Mouse (Mus musculus): ENCODE data around the gene Tnn.

DNA sequence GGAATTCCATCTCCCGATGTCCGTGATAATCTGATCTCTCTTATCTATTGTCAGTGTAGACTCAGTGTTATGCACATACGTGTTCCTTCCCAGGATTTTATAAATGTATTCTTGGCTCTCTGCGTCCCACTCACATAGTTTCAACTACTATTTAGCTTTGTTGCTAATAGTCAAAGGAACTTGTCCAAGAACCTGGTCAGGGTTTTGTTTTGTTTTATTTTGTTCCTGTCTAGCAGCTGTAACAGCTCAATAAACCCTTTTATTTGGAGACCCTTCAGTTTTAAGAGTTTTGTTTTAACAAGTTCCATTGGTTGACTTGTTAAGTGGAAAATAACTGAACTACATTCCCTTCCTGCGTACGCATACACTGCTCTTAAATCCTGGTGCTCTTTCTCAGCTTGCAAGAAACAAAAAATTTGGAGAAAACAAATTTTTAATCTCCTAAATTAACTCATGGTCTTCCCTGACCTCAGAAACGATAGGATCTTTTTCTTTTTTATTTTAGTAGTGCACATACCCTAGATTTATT, 17.0 kb downstream of the Tnn start:
- TF ChIP-seq POLR2A (IDR thresholded peaks at IDR 0.05; ENCODE audit: borderline replicate concordance, extremely low read depth, insufficient read depth, insufficient read length, poor library complexity, severe bottlenecking) (no peak), CTCF (IDR thresholded peaks at IDR 0.05; ENCODE audit: borderline replicate concordance, extremely low read depth, insufficient read depth, insufficient read length) (no peak)
